Mouse (Mus musculus): ENCODE data around the gene Lmntd1.

DNA sequence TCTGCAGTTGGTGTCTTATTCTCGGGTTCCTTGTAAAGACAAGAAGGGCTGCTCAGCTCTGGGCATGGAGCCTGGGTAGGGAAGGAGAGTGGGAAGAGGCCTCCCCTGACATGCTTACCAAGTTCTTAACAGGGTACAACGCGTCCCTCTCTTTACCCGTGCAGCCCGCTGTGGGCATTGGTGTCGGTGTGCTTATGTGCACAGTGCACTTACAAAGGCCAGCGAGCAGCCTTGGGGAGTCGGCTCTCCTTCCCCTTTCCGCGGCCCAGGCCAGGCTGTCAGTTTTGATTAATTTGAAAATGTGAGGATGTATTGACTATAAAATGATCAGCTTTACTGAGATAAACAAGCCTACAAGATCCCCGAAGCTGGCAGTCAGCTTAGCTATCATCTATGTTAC, 46.8 kb upstream of the Lmntd1 start:
- TF ChIP-seq CTCF (IDR thresholded peaks at IDR 0.05; ENCODE audit: extremely low read depth, insufficient read depth, insufficient read length, insufficient replicate concordance) (no peak), POLR2A (IDR thresholded peaks at IDR 0.05; ENCODE audit: low read depth, low read length) (no peak)
